Mouse (Mus musculus) CH12.LX (cell line): ENCODE measurements around the gene Tbx6.

Experiments used
- CTCF ChIP-seq, 2 experiments: IDR thresholded peaks in 1 of 2; conservative IDR thresholded peaks in 1 of 2; 2 replicates each; pipeline ENCODE4 v1.5.1; 2011 to 2012; ENCODE audit warnings: low read depth in 2 of 2, low read length in 2 of 2, improper control_type of control experiment in 1 of 2, inconsistent platforms in 1 of 2, mild to moderate bottlenecking in 1 of 2, moderate library complexity in 1 of 2
- EP300 ChIP-seq: IDR thresholded peaks from 2 replicates; pipeline ENCODE4 v1.6.1; 2011; ENCODE audit warnings: low read length, improper control_type of control experiment
- GABPA ChIP-seq: IDR thresholded peaks from 2 replicates; pipeline ENCODE4 v1.6.1; 2012; ENCODE audit warnings: low read depth, low read length, improper control_type of control experiment, inconsistent platforms; ENCODE audit not compliant: insufficient replicate concordance
- HCFC1 ChIP-seq: IDR thresholded peaks from 2 replicates; pipeline ENCODE4 v1.6.1; 2012; ENCODE audit warnings: low read depth, mild to moderate bottlenecking, inconsistent platforms, low read length, improper control_type of control experiment
- MAFK ChIP-seq: IDR thresholded peaks from 2 replicates; pipeline ENCODE4 v1.6.1; 2011; ENCODE audit warnings: low read length, improper control_type of control experiment; ENCODE audit not compliant: insufficient replicate concordance
- MAX ChIP-seq: IDR thresholded peaks from 2 replicates; pipeline ENCODE4 v1.6.1; 2011; ENCODE audit warnings: low read length, improper control_type of control experiment
- MYC ChIP-seq: IDR thresholded peaks from 2 replicates; pipeline ENCODE4 v1.6.1; 2011; ENCODE audit warnings: low read depth, mild to moderate bottlenecking, improper control_type of control experiment, low read length
- POLR2A ChIP-seq: IDR thresholded peaks from 2 replicates; pipeline ENCODE4 v1.6.1; 2011; ENCODE audit warnings: low read depth, mild to moderate bottlenecking, improper control_type of control experiment, low read length
- ZC3H11A ChIP-seq: IDR thresholded peaks from 2 replicates; pipeline ENCODE4 v1.6.1; 2012; ENCODE audit warnings: low read depth, mild to moderate bottlenecking, inconsistent platforms, low read length, improper control_type of control experiment

DNA sequence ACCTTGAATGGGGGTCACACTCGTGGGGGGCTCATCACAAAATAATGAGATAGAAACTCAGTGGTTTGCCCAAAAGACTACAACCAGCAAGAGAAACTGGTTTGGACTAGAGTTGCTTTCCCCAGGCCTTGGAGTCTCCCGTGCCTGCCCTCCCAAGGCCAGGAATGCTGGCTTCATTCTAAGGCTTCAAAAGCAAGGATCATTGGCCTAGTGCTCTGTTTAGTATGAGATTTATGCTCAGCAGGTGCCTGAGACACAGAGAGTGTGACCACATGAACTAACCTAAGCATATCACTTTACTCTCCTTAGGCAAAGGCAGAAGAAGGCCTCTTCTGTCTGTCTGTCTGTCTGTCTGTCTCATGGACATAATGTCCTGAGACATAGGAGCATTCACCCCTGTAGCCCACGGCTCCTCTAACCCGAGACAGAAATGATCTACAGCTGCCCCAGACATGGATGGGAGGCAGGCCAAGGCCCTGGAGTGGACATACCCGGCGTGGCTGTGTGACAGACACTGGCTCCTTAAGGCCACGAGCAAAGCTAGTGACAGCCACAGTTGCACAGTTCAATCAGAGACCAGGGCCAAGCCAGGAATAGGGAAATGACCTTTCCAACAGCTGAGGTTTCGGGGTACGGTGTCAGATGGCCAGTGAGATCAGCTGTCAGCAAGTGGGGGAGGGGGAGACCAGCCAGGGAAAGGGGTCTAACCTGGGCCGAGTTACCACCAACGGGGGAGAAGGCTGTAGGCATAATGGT is 21.0 kb downstream of the Tbx6 start:
- TF ChIP-seq EP300 = no peak
- TF ChIP-seq GABPA = no peak
- TF ChIP-seq ZC3H11A = no peak
- TF ChIP-seq MAX = no peak
- no peak for TF ChIP-seq CTCF (conservative IDR thresholded peaks at IDR 0.05 in 1 of 2, IDR thresholded peaks at IDR 0.05 in 1 of 2; ENCODE audit: low read depth in 2 of 2, low read length in 2 of 2)
- TF ChIP-seq POLR2A = no peak
- TF ChIP-seq MAFK = no peak
- TF ChIP-seq MYC = no peak
- TF ChIP-seq HCFC1 = no peak
